Mouse (Mus musculus) midbrain, postnatal 0 days (tissue): ENCODE measurements around the gene Marcksl1. TPM values are rescaled to one million over a fixed set of nuclear protein-coding genes. Genes with fewer than 3 reads are reported as not detected.

Source experiments
- ATAC-seq: fragments of 200-750 bp; cut with Nextera tagmentation; 2 replicates; pipeline ENCODE4 v1.8.0; 2017; ENCODE audit warnings: moderate number of reproducible peaks, mild to moderate bottlenecking, moderate TSS enrichment, moderate library complexity; ENCODE audit not compliant: low FRiP score
- DNase-seq: peaks from one replicate; pipeline ENCODE4 v3.0.0-alpha.2; 2015; ENCODE audit warnings: low spot score
- H3K27ac ChIP-seq: fragments of 300-500 bp; sonication (generic); 2 replicates; pipeline ENCODE4 v1.5.1; 2014; ENCODE audit warnings: low read depth, mild to moderate bottlenecking, low read length, mixed read lengths
- H3K27me3 ChIP-seq: fragments of 300-500 bp; sonication (generic); 2 replicates; pipeline ENCODE4 v1.6.1; 2014; ENCODE audit warnings: low read length, control low read depth, mixed read lengths; ENCODE audit not compliant: insufficient read depth
- H3K36me3 ChIP-seq: fragments of 300-500 bp; sonication (generic); 2 replicates; pipeline ENCODE4 v1.6.1; 2014; ENCODE audit warnings: low read length, control low read depth, mixed read lengths; ENCODE audit not compliant: insufficient read depth
- H3K4me1 ChIP-seq: fragments of 300-500 bp; sonication (generic); 2 replicates; pipeline ENCODE4 v1.6.1; 2014; ENCODE audit warnings: mild to moderate bottlenecking, control low read depth, antibody characterized with exemption, low read length, mixed read lengths; ENCODE audit not compliant: insufficient read depth
- H3K4me2 ChIP-seq: fragments of 300-500 bp; sonication (generic); 2 replicates; pipeline ENCODE4 v1.6.1; 2014; ENCODE audit warnings: low read depth, mild to moderate bottlenecking, low read length, mixed read lengths; ENCODE audit not compliant: poor library complexity, severe bottlenecking
- H3K4me3 ChIP-seq: fragments of 300-500 bp; sonication (generic); 2 replicates; pipeline ENCODE4 v1.5.1; 2014; ENCODE audit warnings: low read depth, mild to moderate bottlenecking, low read length, moderate library complexity
- H3K9ac ChIP-seq: fragments of 300-500 bp; sonication (generic); replicated peaks from 2 replicates; pipeline ENCODE4 v1.6.1; 2014; ENCODE audit warnings: mild to moderate bottlenecking, low read length, moderate library complexity, mixed read lengths; ENCODE audit not compliant: poor library complexity, severe bottlenecking
- H3K9me3 ChIP-seq: fragments of 300-500 bp; sonication (generic); 2 replicates; pipeline ENCODE4 v1.6.1; 2016; ENCODE audit warnings: low read length, control low read depth
- CTCF ChIP-seq: IDR thresholded peaks from 2 replicates; pipeline ENCODE4 v1.5.1; 2016; ENCODE audit warnings: antibody characterized with exemption, mild to moderate bottlenecking
- WGBS: fragments of 180-500 bp; shearing (Covaris S2); extraction: QIAGEN DNeasy Blood & Tissue Kit; methylation state at CpG from one replicate; pipeline ENCODE4 v1.1.7; 2014; 5-methylcytosine and 5-hydroxymethylcytosine counted together
- polyA plus RNA-seq: library from polyadenylated mRNA; unstranded; fragments of >200 nt; fragmentation: Nextera tagmentation; extraction: Ambion mirVana; gene quantifications from 2 replicates; pipeline ENCODE4 v1.2.1, GENCODE M21; 2015
- total RNA-seq: library from RNA; depleted of rRNA; stranded (reverse); fragments of >200 nt; gene quantifications from 2 replicates; pipeline ENCODE4 v1.2.3, GENCODE M21; 2014

Gene Marcksl1
- total and polyA plus RNA-seq, 2 experiments from 2014 or later, result 1,586 to 1,776 TPM

- Histone ChIP-seq H3K27me3 (no peaks in the 10 kb centered on the region), H3K4me1 (no peaks in the 10 kb centered on the region; the same call in 1 of the 2 replicates), H3K9me3 (no peaks in the 10 kb centered on the region), H3K9ac (no peak overlapping the region), H3K36me3 (no peaks in the 10 kb centered on the region), H3K27ac (no peak overlapping the region), H3K4me3 (no peak overlapping the region), H3K4me2 (no peak overlapping the region)
- no peak for TF ChIP-seq CTCF
- ATAC-seq (no peak), DNase-seq (no peak)
- WGBS, result 74% methylated on average over 9 of the region's 10 CpGs
Observed at GRCm38 (mm10) chr4:129507434-129508236, 5.7 kb upstream of the Marcksl1 start.

GRCm38 (mm10) chr4:129508237-129508515 is 5.2 kb upstream of the Marcksl1 start:
- DNase-seq, result no peak
- Histone ChIP-seq H3K27me3 (no peaks in the 10 kb centered on the region), H3K36me3 (no peaks in the 10 kb centered on the region), H3K27ac (no peak overlapping the region), H3K9ac (no peak overlapping the region), H3K4me3 (no peak overlapping the region), H3K4me2 (no peak overlapping the region), H3K9me3 (no peaks in the 10 kb centered on the region), H3K4me1 (no peaks in the 10 kb centered on the region; the same call in 1 of the 2 replicates)
- 80% methylated on average over 3 of the region's 3 CpGs for WGBS
- TF ChIP-seq CTCF, result no peak
- no peak for ATAC-seq

- Histone ChIP-seq H3K4me2 (no peak overlapping the region), H3K9me3 (no peaks in the 10 kb centered on the region), H3K4me1 (no peaks in the 10 kb centered on the region; the same call in 1 of the 2 replicates), H3K4me3 (no peak overlapping the region), H3K9ac (no peak overlapping the region), H3K36me3 (no peaks in the 10 kb centered on the region), H3K27ac (no peak overlapping the region), H3K27me3 (no peaks in the 10 kb centered on the region)
- no peak for TF ChIP-seq CTCF
- ATAC-seq, result no peak
- DNase-seq, result peak; percentile 55
- WGBS, result 50% methylated on average over 15 of the region's 15 CpGs
Observed at GRCm38 (mm10) chr4:129508834-129509600, 4.4 kb upstream of the Marcksl1 start.

- Histone ChIP-seq H3K4me1 (no peaks in the 10 kb centered on the region; the same call in 1 of the 2 replicates), H3K4me3 (no peak overlapping the region), H3K27ac (no peak overlapping the region), H3K9me3 (no peaks in the 10 kb centered on the region), H3K36me3 (no peaks in the 10 kb centered on the region), H3K9ac (no peak overlapping the region), H3K4me2 (no peak overlapping the region), H3K27me3 (no peaks in the 10 kb centered on the region)
- 73% methylated on average over 3 of the region's 3 CpGs for WGBS
- DNase-seq, result no peak
- no peak for ATAC-seq
- no peak for TF ChIP-seq CTCF
Observed at GRCm38 (mm10) chr4:129509650-129510049, 3.7 kb upstream of the Marcksl1 start.

GRCm38 (mm10) chr4:129510723-129511412 is 2.5 kb upstream of the Marcksl1 start:
- TF ChIP-seq CTCF, result no peak
- Histone ChIP-seq H3K9me3 (no peaks in the 10 kb centered on the region), H3K27me3 (no peaks in the 10 kb centered on the region), H3K4me3 (no peak overlapping the region), H3K36me3 (no peaks in the 10 kb centered on the region), H3K27ac (no peak overlapping the region; the same call in 1 of the 2 replicates), H3K9ac (no peak overlapping the region), H3K4me2 (no peak overlapping the region), H3K4me1 (no peaks in the 10 kb centered on the region; the same call in 1 of the 2 replicates)
- ATAC-seq (no peak), DNase-seq (peak; percentile 57)
- 41% methylated on average over 6 of the region's 6 CpGs for WGBS
